Mouse (Mus musculus): ENCODE results near the gene Asah2.
"Not testable (repeated sequence)": the region's sequence is repeated elsewhere in the genome, so short reads cannot be mapped to it uniquely, and the experiment has no call there.

The Asah2 gene

GRCm38 (mm10) chr19:32102294-32102975, 5.6 kb downstream of the Asah2 start:
- no peak for DNase-seq (ENCODE audit: low read depth, low spot score)

DNA sequence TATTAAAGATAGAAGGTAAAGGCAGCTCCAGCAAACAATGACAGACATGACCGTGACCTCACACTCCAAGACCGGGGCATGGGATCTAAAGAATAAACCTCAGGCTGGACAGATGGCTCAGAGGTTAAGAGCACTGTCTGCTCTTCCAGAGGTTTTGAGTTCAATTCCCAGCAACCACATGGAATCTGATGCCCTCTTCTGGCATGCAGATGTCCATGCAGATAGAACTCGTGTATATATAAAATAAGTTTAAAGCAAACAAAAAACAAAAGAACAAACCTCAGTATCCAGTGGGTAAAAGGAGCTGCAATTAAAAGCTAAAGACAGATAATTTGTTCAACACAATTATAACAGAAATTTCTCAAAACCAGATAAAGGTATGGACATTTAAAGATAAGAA, 9.4 kb downstream of the Asah2 start:
- DNase-seq (ENCODE audit: low read depth, low spot score): no peak

DNA sequence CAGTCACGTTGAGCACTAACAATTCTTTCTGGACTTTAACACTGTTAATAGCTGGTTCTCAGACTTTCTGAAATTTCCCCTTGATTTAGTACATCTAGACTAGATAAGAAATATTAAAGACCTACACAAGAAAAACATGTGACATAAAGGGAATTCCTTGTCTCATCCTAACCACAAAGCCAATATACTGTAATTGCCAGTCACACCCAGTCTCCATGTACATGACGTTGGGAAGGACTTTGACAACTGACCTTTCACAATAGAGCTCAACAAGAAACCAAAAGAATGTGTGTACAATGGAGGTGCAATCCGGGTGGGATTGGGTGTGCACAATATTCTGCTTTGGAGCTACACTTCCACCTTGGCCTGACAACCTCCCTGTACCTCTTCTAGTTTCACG, 15.7 kb downstream of the Asah2 start:
- DNase-seq (ENCODE audit: low read depth, low spot score): no peak

DNA sequence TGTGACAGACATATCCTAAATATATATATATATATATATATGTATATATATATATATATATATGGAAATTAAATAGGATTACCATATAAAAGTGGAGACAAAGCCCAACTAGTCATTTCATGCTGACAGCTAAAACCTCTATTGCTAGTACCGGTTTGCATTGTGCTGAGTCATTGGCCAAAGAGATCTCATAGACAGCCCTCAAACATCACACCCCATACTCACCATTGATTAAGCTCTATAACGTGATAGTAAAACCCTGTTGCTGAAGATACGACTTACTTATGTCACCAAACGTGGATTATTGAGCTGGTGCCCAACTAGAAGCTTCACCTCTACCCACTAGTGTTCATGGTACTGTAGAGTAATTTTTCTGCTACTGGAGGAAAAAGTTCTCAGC, 17.2 kb downstream of the Asah2 start:
- DNase-seq (ENCODE audit: low read depth, low spot score): no peak

GRCm38 (mm10) chr19:32088570-32088969, 19.4 kb downstream of the Asah2 start:
- DNase-seq (ENCODE audit: low read depth, low spot score): no peak

GRCm38 (mm10) chr19:32087736-32088470, 20.1 kb downstream of the Asah2 start:
- no peak for DNase-seq (ENCODE audit: low read depth, low spot score)

DNA sequence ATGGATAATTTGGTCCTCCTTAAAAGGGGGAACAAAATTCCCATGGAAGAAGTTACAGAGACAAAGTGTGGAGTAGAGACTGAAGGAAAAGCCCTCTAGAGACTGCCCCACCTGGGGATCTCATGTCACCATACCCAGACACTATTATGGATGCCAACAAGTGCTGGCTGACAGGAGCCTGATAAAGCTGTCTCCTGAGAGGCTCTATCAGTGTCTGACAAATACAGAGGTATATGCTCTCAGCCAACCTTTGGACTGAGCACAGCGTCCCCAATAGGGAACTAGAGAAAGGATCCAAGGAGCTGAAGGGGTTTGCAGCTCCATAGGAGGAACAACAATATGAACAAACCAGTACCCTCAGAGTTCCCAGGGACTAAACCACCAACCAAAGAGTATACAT, 23.2 kb downstream of the Asah2 start:
- DNase-seq (ENCODE audit: low read depth, low spot score): not testable (repeated sequence)

- DNase-seq (ENCODE audit: low read depth, low spot score): no peak
Observed at GRCm38 (mm10) chr19:32070340-32070739, 37.7 kb downstream of the Asah2 start.

GRCm38 (mm10) chr19:32069598-32069997, 38.4 kb downstream of the Asah2 start:
- DNase-seq (ENCODE audit: low read depth, low spot score): no peak

DNA sequence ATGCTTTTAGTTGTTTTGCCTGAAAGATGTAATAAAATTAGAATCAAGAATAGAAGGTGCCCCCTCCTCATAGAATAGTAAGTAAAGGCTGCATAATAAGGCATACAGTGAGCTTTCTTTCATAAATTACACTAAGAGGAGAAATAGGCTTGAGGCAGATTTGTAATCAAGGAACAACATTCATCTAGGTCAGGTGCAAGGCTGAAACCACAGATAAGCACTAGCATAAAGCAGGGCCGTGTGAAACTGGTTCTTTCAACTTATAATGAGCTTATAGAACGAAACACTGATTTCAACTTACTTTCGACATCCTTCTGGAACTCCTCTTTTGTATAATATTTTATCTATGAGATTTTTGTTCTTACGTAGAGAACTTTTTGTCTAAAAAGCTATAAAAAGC, 40.3 kb downstream of the Asah2 start:
- DNase-seq (ENCODE audit: low read depth, low spot score): no peak

DNA sequence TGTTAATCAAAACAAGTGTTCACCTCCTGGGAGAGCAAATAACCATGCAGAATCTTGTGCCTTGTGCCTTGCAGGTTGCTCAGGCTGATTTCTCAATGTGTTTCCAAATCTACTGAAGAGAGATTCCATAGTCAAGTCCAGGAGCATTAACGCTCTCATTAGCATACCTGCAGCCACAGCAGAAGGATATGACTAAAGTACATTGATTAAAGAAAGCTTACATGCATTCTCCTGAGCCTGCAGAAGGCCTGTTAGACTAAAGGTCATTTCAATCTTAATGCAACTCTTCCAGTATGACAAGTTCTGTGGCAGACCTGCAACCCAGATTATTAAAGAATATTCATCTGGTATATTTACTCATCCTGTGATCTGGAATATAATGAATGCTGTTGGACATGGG, 46.7 kb downstream of the Asah2 start:
- no peak for DNase-seq (ENCODE audit: low read depth, low spot score)

GRCm38 (mm10) chr19:32056252-32056651, 51.8 kb downstream of the Asah2 start:
- DNase-seq (ENCODE audit: low read depth, low spot score): no peak

DNA sequence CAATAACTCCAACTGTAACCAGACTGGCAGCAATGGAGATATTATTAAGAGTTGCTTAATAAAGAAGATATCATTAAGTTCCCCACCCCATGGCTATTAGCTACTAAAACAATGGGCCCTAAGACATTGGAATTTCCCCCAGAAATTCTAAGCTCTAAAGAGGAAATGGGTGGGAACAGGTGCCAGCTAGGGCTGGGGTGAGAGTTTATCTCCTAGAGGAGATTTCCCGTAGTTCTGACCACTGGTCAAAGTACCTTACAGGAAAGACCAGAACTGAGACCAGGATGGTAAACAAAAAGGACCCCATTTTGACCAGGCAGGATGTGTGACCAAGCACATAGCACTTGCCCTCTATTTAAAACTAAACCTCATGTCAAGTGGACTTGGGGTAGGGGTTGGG, 52.3 kb downstream of the Asah2 start:
- no peak for DNase-seq (ENCODE audit: low read depth, low spot score)

DNA sequence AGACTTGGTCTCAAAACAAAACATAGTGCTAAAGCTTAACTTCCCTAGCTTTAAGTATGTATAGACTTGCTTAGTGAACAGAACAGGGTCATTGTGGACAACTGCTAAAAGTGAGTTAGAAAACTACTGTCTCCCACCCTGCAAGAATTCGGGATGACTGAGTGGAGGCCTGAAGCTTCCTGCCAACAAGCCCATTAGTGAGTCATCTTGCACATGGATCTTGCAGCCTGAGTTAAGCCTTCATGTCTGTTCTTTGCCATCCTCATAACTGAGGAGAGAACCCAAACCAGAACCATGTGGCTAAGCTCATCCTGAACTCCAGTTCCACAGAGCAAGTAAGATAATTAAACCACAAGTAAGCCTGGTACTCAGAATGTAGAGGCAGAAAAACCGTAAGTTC, 56.8 kb downstream of the Asah2 start:
- DNase-seq (ENCODE audit: low read depth, low spot score): no peak

GRCm38 (mm10) chr19:32032881-32033280, 75.1 kb downstream of the Asah2 start:
- no peak for DNase-seq (ENCODE audit: low read depth, low spot score)

DNA sequence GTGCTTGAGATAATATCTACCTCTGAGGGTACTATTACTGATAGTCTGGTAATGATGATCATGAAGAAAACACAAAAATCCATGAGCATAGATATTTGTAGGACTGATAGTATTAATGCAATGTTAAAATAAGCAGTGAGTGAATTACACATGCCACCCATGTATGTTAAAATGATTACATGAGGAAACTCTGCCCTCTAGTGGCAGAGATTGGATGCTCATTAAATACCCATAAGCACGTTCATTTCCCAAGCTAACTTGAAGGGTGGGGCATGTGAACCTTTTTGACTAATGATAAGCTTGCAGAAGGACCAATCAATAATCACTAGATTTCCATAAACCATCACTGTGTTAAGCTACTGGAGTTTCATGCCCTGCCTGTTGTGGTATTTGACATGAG, 77.6 kb downstream of the Asah2 start:
- DNase-seq (ENCODE audit: low read depth, low spot score): peak; percentile 68

DNA sequence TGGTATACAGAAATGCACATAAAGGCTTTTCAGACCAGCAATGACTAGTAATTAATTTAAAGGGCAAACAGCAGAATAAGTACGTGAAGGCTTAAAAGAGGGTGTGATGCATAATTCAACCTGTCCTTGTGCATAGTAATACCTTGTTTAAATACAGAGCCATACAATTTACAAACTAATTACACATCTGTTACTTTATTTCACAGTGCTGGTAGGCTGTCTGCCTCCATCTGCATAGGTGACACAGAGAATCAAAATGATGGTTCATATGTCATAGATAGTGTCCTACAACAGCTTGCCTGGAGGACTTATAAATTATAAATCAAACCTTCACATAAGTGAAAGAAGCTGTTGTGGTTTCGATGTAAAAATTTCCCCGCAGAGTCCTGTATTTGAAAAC, 82.6 kb downstream of the Asah2 start:
- DNase-seq (ENCODE audit: low read depth, low spot score): no peak

- no peak for DNase-seq (ENCODE audit: low read depth, low spot score)
Observed at GRCm38 (mm10) chr19:32019722-32020121, 88.3 kb downstream of the Asah2 start.

- DNase-seq (ENCODE audit: low read depth, low spot score): no peak
Observed at GRCm38 (mm10) chr19:32018585-32018984, 89.4 kb downstream of the Asah2 start.

GRCm38 (mm10) chr19:32018053-32018452, 90.0 kb downstream of the Asah2 start:
- DNase-seq (ENCODE audit: low read depth, low spot score): no peak

- no peak for DNase-seq (ENCODE audit: low read depth, low spot score)
Observed at GRCm38 (mm10) chr19:32002623-32003022, 105.4 kb downstream of the Asah2 start.

DNA sequence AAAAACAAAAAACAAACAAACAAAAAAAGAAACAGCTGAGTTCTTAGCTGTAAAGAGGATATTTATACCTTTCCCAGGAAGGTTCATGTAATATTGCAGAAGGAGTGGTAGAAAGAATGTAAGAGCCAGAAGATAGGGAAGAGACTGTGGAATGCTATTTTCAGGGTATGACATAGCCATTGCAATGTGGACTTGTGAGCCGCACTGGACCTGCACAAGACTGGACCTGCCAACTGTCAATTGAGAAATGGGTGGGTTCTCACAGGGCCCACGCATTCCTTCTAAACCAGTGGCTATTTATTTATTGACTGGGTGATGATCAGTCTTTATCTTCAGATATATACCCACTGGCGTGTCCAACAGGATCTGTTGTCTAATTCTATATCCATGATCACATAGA, 111.1 kb downstream of the Asah2 start:
- DNase-seq (ENCODE audit: low read depth, low spot score): no peak

- no peak for DNase-seq (ENCODE audit: low read depth, low spot score)
Observed at GRCm38 (mm10) chr19:31991057-31991456, 117.0 kb downstream of the Asah2 start.
